Comparison of ENCODE assay signal across 29 mouse cellular contexts in genomic region chr17:27719663-27720062, GRCm38 (mm10). TPM values are rescaled to one million over a fixed set of nuclear protein-coding genes. Genes with fewer than 3 reads are reported as not detected.
DNase-seq lines count a peak whose midpoint lies in the region; ATAC-seq and TF ChIP-seq lines count a peak whose summit lies in the region.
"Had no signal": no experiment of that assay in that cellular context is flagged by ENCODE, and none has a peak within 500 bp of the region (broad histone marks: within the 10 kb centered on the region; RNA-seq: fewer than 3 reads in every experiment).

No protein-coding gene starts in this region.

- H3K36me3 ChIP-seq in ES-E14 (ENCODE audit: control insufficient read depth, insufficient read depth, low read length, poor library complexity, severe bottlenecking), result no peaks in the 10 kb centered on the region
- no peaks in the 10 kb centered on the region for H3K36me3 ChIP-seq in intestine, embryonic 15.5 days
- H3K36me3 ChIP-seq in midbrain, embryonic 16.5 days (ENCODE audit: control insufficient read depth, insufficient read depth, low read length), result no peaks in the 10 kb centered on the region
- H3K36me3 ChIP-seq: embryonic facial prominence, embryonic 13.5 days; forebrain, embryonic 12.5 days; forebrain, embryonic 15.5 days; hindbrain, embryonic 12.5 days had no signal

- H3K9me3 ChIP-seq in ES-E14 (ENCODE audit: control insufficient read depth, insufficient read depth, low read depth, low read length), result no peaks in the 10 kb centered on the region
- no peaks in the 10 kb centered on the region for H3K9me3 ChIP-seq in intestine, embryonic 15.5 days
- H3K9me3 ChIP-seq in midbrain, embryonic 16.5 days (replicated peaks; ENCODE audit: control insufficient read depth, low read length, poor library complexity, severe bottlenecking), result no peaks in the 10 kb centered on the region
- H3K9me3 ChIP-seq: embryonic facial prominence, embryonic 13.5 days; forebrain, embryonic 12.5 days; forebrain, embryonic 15.5 days; hindbrain, embryonic 12.5 days had no signal

- in situ Hi-C loops in ES-E14 (cut with MboI; ENCODE audit: low sequenced_read_pairs in 2 of 2, unreplicated experiment in 2 of 2), result no loop called here

- H3K27me3 ChIP-seq in intestine, embryonic 15.5 days (replicated peaks), result no peaks in the 10 kb centered on the region
- no peaks in the 10 kb centered on the region; the same call in 1 of the 2 replicates for H3K27me3 ChIP-seq in midbrain, embryonic 16.5 days (ENCODE audit: control insufficient read depth, insufficient read depth, low read depth, low read length)
- H3K27me3 ChIP-seq: forebrain, embryonic 15.5 days had no signal

- peaks cover 2 to 24% of the 10 kb centered on the region in 2 experiments; a peak in 1 of 4 replicates for H3K4me1 ChIP-seq in ES-E14 (ENCODE audit: control insufficient read depth in 2 of 2, insufficient read depth in 2 of 2, low read length in 2 of 2, poor library complexity in 1 of 2)
- H3K4me1 ChIP-seq in intestine, embryonic 15.5 days (replicated peaks), result peaks cover 21% of the 10 kb centered on the region
- peaks cover 10% of the 10 kb centered on the region for H3K4me1 ChIP-seq in midbrain, embryonic 16.5 days (ENCODE audit: control insufficient read depth, insufficient read depth, low read length)

- H3K9ac ChIP-seq in ES-E14 (ENCODE audit: insufficient read depth, low read depth, low read length, poor library complexity, severe bottlenecking), result no peak overlapping the region
- H3K9ac ChIP-seq in intestine, embryonic 15.5 days, result no peak overlapping the region
- no peak overlapping the region for H3K9ac ChIP-seq in midbrain, embryonic 16.5 days (ENCODE audit: low read depth, low read length)
- H3K9ac ChIP-seq: embryonic facial prominence, embryonic 13.5 days; forebrain, embryonic 12.5 days; forebrain, embryonic 15.5 days; hindbrain, embryonic 12.5 days had no signal

- 0 out of 2 replicates have a peak overlapping the region, but pooled peaks have one; percentile 6 for H3K4me2 ChIP-seq in intestine, embryonic 15.5 days (replicated peaks)
- no peak overlapping the region for H3K4me2 ChIP-seq in midbrain, embryonic 16.5 days (ENCODE audit: low read length)
- H3K4me2 ChIP-seq: embryonic facial prominence, embryonic 13.5 days; forebrain, embryonic 12.5 days; forebrain, embryonic 15.5 days; heart, embryonic 11.5 days; hindbrain, embryonic 12.5 days had no signal

- H3K27ac ChIP-seq in ES-E14 (ENCODE audit: insufficient read depth, low read depth, low read length, poor library complexity, severe bottlenecking), result no peak overlapping the region
- no peak overlapping the region for H3K27ac ChIP-seq in intestine, embryonic 15.5 days
- no peak overlapping the region for H3K27ac ChIP-seq in midbrain, embryonic 16.5 days (ENCODE audit: low read length)
- H3K27ac ChIP-seq: embryonic facial prominence, embryonic 13.5 days; forebrain, embryonic 12.5 days; forebrain, embryonic 15.5 days; hindbrain, embryonic 12.5 days had no signal

- 46% methylated on average over 14 of the region's 14 CpGs for WGBS in intestine, embryonic 15.5 days
- 73% methylated on average over 14 of the region's 14 CpGs for WGBS in midbrain, embryonic 16.5 days

- peak overlapping the region; percentile 13 to 30; a peak in 1 of 4 replicates for H3K4me3 ChIP-seq in ES-E14 (ENCODE audit: insufficient read depth in 1 of 2, low read depth in 1 of 2, low read length in 2 of 2, poor library complexity in 1 of 2, severe bottlenecking in 1 of 2)
- H3K4me3 ChIP-seq in intestine, embryonic 15.5 days (replicated peaks), result no peak overlapping the region
- no peak overlapping the region for H3K4me3 ChIP-seq in midbrain, embryonic 16.5 days (ENCODE audit: low read depth, low read length)
- H3K4me3 ChIP-seq: embryonic facial prominence, embryonic 13.5 days; erythroblast, embryonic 14.5 days; forebrain, embryonic 12.5 days; forebrain, embryonic 15.5 days; hindbrain, embryonic 12.5 days had no signal

- ATAC-seq in intestine, embryonic 15.5 days, result peak; percentile 69
- no peak for ATAC-seq in cerebellum, adult (ENCODE audit: insufficient number of reproducible peaks, low FRiP score, low TSS enrichment)
- ATAC-seq in midbrain, embryonic 16.5 days, result no peak
- ATAC-seq: CD4-positive, CD25-positive, alpha-beta regulatory T cell, adult 4 months; forebrain, embryonic 15.5 days; hindbrain, embryonic 16.5 days; inflammation-experienced regulatory T-cells, adult 6 months had no signal

- DNase-seq in retina, embryonic 14.5 days (ENCODE audit: low spot score), result peak; percentile 29
- DNase-seq in retina, postnatal 1 day, result no peak
- DNase-seq in ES-E14 (ENCODE audit: low read depth, low spot score), result no peak
- DNase-seq in adrenal gland, adult 18-20 months (ENCODE audit: low spot score in 2 of 2), result no peak
- DNase-seq: adrenal gland, postnatal 10 days; adrenal gland, postnatal 36 days; cerebellum, adult 11 months; cerebellum, adult 9-11 months; gastrocnemius, postnatal 25 days; kidney, adult 2 months had no signal

TF ChIP-seq in ES-E14, 5 proteins besides CTCF, POLR2A, EP300 and RAD21:
- no peak for TF ChIP-seq CHD2 (IDR thresholded peaks at IDR 0.05; ENCODE audit: low read depth, low read length)
- no peak for TF ChIP-seq MAFK (IDR thresholded peaks at IDR 0.05; ENCODE audit: insufficient read depth, low read depth, low read length)
- TF ChIP-seq ZNF384 (IDR thresholded peaks at IDR 0.05; ENCODE audit: low read depth, low read length), result no peak
- no peak for TF ChIP-seq HCFC1 (IDR thresholded peaks at IDR 0.05; ENCODE audit: borderline replicate concordance, insufficient read depth, low read length)
- no peak for TF ChIP-seq ZC3H11A (IDR thresholded peaks at IDR 0.05; ENCODE audit: borderline replicate concordance, low read depth, low read length)

RNA-seq across cellular contexts. Expression of gene Spdef, which starts 9.1 kb away (rescaled TPM):
- 0.53 TPM in 1 of 2 replicates, not detected in the other for total RNA-seq in ES-E14 (2012; rRNA removed)
- polyA plus RNA-seq in intestine, embryonic 15.5 days (2015; fragmentation: Nextera tagmentation; extraction: Ambion mirVana), result 14.1 and 17.1 TPM in 2 replicates
- polyA plus RNA-seq in midbrain, embryonic 16.5 days (2015; fragmentation: Nextera tagmentation; extraction: Ambion mirVana), result 1.5 and 2.6 TPM in 2 replicates
- total RNA-seq in adrenal gland, adult 18-20 months (2021), result under 1 TPM in 1 of 2 experiments, not detected in 1; 0.27 TPM
- total RNA-seq: adrenal gland, postnatal 10 days; common myeloid progenitor, adult 5-6 weeks; gastrocnemius, adult 8-10 months; heart, adult 8-10 months; heart, postnatal 25 days; hematopoietic stem cell, adult 5-6 weeks; MEL had no signal
- polyA plus RNA-seq: C2C12; CD4-positive, CD25-positive, alpha-beta regulatory T cell, adult 4 months; embryonic facial prominence, embryonic 13.5 days; erythroblast, embryonic 14.5 days; inflammation-experienced regulatory T-cells, adult 6 months had no signal

Comparison
In these comparisons a context has a peak if more than half of its experiments do, and no peak if none do; other contexts are left out.
1. H3K4me3 ChIP-seq: peak in ES-E14 (2 of 2); none in intestine, embryonic 15.5 days (single experiment) and midbrain, embryonic 16.5 days (single experiment).